Mouse (Mus musculus): ENCODE measurements around the gene Slc39a5.

Gene Slc39a5

DNA sequence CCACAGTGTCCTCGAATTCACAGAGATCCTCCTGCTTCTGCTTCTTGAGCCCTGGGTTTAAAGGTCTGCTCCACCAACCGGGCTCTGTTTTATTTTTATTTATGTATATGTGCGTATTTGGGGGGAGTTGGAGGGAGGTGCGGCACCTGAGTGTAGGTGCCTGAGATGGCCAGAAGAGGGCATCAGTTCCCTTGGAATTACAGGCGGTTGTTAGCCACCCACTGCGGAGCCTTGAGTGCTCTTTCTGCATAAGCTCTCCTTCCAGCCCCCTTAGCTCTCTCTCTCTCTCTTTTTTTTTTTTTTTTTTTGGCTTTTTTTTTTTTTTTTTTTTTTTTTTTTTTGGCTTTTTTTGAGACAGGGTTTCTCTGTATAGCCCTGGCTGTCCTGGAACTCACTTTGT is 26.6 kb downstream of the Slc39a5 start:
- DNase-seq, result peak; percentile 29

DNA sequence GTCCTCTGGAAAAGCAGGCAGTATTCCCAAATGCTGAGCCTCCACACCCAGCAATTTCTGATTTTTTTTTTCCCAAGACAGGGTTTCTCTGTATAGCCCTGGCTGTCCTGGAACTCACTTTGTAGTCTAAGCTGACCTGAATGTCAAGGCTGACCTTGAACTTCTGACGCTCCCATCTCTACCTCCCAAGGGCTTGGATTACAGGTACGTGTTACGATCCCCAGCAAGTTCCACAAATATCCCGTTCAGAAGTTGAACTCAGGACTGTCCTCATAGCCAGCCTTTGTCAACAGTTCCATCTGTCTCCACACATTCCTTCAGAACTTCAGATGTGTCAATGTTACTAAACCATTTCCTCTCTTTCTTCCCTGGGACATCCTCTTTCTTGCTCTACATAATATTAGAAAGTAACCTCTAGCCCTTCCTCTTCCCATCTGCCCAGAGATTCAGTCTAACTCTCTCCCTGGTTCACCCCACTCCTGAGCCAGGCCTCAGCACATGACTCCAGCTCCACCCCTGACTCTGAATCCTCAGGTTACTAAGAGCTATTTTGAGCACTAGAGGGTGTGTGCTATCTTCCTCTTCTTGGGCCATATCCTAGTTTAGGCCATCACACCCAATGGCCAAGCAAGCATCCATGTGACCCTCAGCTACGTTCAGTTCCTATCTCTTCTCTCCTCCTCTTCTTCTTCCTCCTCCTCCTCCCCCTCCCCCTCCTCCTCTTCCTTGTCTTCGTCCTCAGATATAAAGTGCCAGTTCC is 27.9 kb downstream of the Slc39a5 start:
- no peak for DNase-seq

DNA sequence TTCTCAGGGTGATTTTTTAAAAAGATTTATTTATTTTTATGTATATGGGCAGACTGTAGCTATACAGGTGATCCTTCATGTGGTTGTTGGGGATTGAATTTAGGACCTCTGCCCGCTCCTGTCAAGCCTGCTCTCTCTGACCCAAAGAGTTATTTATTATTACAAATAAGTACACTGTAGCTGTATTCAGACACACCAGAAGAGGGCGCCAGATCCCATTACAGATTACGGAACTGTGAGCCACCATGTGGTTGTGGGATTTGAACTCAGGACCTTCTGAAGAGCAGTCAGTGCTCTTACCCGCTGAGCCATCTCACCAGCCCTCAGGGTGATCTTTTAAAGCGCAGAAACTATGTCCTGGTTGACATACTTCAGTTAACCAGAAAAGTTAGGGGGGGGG is 28.9 kb downstream of the Slc39a5 start:
- no peak for DNase-seq

DNA sequence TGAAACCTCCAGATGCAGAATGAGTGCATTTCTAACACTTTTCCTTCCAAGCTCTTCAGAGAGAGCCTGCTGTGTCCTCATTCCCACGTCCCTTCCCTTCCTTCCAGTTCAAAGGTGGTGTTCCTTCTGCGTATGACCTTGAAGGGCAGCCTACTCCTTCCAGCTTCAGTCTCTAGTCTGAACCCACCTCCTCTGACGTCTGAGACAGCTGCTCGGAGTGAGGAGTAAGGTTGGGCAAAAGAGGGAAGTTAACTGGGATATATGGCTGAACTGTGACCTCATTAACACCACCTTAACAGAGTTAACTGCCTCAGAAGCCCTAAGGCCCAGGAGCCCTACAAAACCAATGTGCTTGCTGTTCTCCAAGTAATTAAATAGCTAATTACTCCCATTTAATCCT is 30.4 kb downstream of the Slc39a5 start:
- no peak for DNase-seq

DNA sequence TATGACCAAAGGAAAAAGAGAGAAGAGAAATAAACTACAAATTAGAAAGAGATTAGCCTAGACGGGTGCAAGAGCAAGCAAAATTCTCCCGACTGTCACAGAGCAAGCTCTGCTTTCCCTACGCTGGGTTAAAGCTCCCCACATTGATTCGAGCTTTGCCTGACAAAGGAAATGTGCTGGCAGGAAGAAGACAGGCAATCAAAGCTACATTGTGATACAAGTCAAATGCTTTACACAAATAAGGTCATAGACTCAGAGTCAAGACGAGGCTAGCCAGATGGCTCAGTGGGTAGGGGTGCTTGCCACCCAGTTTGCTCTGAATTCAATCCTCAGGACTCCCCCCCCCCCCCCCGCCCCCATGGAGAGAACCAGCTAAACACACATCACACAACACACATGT is 31.0 kb downstream of the Slc39a5 start:
- no peak for DNase-seq

DNA sequence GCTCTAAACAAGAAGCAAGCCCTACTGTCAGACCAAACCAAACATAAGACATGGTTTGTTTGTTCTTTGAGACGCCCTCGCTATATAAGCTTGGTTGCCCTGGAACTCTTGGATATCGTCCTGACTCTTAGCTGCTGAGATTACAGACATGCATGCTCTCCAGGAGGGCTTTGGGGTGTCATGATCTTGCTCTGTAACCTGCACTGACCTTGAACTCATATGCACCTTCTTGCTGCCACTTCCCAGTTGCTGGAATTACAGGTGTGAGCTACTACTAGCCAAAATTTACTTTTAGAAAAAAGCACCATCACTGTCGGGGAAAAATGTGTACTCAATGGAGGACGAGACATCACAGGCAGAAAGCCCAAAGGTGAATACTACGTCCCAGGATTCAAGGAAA is 31.4 kb downstream of the Slc39a5 start:
- no peak for DNase-seq

DNA sequence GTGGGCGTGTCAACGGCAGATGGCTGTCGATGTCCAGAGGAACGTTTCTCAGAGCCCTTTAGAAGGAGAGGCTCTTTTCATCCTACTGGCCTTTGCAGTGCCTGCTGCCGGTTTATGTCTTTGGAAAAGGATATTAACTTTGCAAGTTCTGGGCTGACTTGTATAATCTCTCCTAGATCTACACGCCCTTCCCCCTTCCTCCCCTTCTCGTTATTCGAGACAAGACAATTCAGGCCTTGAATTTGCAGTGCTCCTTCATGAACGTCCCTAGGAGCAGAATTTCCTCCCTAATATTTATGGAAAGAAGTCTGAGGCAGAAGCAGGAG is 31.8 kb downstream of the Slc39a5 start:
- no peak for DNase-seq

DNA sequence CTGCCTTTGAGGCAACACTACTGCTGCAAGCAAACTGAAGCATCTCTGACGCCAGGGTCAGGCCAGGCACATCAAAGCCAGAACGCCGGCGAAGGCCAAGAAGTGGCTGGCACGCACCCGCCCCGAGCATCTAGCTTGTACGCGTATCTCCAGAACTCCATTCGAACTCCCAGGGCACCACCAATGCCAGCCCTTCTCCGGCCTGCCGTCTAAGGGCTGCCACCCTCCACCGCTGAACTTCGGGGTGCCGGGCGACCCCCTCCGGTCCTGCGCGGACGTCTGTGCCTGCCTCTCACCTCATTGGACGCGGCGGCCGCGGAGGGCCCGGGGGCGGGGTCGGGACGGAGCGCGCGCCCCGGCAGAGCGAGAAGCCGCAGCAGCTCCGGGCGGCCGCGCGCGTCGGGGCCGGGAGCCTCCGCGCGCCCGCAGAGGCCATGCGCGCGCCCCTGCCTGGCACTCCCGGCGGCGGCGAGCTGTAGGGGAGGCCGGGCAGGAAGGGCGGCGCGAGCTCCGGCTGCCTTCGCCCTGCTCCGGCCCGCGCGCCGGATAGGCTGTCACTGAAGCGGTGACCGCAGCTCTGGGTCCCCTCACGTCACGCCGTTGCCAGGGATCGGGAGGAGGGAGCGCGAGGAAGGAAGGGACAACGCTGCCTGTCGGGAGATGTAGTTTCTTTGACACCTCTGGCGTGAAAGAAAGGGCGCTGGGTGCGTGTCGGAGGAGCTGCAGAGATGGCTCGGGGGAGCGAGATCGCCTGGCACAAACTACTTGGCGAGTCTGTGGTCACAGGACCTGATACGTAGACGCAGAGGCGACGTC is 32.4 kb downstream of the Slc39a5 start, which contains the start of gene Coq10a:
Gene Coq10a (minus strand): TSS at position 596 of the 816 bp plus-strand sequence.
- DNase-seq, result peak; percentile 91

DNA sequence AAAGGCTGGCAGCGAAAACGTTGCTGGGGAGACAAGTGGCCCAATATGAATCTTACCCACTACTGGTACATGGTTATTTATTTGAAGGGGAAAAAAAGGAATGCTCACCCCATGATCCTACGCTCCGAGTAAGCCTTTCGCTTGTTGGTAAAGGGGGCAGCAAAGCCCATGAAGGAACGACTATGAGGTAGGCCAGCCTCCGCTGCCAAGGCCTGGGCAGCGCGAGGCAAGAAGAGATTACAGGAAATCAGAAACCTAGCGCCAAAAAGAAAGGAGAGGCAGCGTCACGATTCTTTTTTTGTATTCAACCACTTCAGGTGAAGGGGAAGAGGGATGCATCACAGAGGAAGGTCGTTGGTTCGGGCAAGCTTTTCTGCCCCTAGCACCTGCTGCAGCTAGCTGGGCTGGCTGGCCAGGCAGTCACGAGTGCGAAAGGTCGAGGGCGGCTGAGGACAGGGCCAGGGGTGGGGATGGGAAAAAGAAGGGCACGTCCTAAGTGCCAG is 33.1 kb downstream of the Slc39a5 start:
- DNase-seq, result no peak

DNA sequence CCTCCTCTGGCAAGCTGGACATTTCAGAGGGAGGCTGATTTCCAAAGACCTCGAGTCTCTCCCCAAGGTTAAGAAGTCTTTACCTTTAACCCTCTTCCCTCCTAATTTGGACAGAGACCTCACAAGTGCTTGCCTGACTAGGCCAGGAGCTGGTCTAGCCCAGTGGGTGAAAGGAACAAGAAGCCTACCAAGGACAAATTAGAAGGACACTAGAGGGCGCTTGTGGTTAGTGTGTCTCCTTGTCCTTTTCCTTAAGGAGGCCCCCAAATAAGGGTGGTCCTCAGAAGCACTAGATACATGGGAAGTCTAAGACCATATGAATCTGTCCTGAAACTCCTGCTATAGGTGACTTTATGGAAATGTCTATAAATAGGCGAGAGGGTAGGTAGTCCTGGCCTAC is 38.5 kb downstream of the Slc39a5 start:
- peak; percentile 30 for DNase-seq

DNA sequence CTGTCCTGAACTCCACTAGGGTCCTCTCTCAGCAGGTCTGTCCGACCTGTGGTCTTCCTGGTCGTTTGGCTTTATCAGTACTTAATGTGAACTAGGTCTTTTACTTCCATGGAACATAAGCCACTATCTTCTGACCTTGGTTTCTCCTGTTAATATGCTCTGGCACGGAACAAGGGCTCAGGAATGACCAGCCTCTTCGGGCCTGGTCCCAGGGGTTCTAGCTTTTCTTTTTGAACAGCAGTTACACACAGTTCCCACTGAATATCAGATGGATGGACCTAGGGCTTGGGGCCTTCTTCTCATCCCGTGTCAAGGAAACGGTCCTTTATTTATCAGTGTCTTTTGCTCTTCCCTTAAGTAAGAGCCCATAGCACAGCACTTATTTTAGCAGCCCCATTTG is 39.2 kb downstream of the Slc39a5 start:
- no peak for DNase-seq

DNA sequence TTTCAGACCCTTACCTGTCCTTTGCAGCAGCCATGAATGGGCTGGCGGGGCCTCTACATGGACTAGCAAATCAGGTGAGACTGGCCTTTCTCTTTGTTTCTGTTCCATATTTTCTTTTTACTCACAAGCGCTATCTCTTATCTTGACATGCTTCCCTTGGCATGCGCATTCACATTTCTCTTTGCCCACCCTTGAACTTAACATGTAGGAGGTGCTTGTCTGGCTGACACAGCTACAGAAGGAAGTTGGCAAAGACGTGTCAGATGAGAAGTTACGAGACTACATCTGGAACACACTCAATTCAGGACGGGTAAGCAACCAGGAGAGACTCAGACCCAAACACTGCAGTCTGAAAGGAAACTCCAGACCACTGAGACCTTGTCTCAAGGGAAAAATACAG is 41.8 kb downstream of the Slc39a5 start:
- no peak for DNase-seq

DNA sequence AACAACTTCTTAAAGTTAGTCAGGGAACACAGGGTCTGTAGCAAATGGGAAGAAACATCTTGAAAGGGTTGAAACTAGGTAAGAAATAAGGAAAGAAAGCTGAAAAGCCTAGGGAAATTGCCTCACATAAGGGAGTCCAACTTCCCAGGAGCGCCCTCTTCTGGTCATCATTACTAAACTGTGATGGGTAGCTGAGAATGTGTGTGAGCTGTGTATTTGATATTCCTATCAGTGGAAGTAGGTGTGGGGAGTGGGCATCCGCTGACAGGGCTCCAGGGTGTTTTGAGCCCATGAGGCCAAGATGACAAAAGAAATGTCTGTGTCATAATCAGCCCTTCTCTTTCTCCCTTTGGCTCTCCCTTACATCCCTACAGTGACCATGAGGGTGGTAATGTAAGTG is 42.2 kb downstream of the Slc39a5 start:
- peak; percentile 52 for DNase-seq

DNA sequence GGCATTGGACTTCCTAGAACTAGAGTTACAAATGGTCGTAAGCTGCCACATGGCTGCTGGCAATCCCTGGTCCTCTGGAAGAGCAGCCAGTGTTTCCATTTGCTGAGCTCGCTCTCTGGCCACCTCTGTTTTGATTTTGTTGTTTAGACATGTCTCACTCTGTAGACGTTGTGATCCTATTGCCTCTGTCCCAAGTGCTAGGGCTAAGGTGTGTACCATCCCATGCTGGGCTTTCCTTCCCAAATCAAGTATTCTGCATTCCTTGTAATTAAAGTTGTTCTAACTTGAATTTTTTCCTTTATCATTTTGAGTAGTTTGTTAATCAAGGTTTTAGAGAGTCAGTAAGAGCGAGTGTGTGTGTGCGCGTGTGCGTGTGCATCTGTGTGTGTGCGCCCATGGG is 53.5 kb downstream of the Slc39a5 start:
- no peak for DNase-seq
